Mouse (Mus musculus) fat pad, adult 2 months (tissue): ENCODE results near the gene Kcnk12.

ENCODE experiments used
- DNase-seq: peaks from one replicate; pipeline ENCODE4 v3.0.0-alpha.2; 2011; ENCODE audit warnings: low read depth, low spot score; ENCODE audit errors: extremely low read depth

Kcnk12 gene

DNA sequence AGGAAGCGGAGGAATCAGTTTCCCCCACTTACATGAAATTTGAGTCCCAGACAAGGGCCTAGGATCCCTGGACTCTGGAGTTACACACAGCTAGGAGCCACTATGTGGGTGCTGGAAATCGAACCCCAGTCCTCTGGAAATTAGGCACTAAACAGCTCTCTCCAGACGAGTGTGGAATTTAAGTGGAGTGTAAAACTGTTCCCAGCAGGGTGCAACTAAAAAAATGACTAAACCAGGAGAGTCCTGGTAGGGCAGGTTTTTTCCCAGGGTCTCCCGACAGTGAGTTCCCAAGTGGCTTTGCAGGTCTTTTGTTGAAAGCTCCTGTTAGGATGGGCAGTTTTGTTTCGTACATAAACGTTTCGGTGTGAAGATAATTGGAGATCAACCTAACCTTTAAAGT, 73.1 kb downstream of the Kcnk12 start:
- DNase-seq, result no peak

DNA sequence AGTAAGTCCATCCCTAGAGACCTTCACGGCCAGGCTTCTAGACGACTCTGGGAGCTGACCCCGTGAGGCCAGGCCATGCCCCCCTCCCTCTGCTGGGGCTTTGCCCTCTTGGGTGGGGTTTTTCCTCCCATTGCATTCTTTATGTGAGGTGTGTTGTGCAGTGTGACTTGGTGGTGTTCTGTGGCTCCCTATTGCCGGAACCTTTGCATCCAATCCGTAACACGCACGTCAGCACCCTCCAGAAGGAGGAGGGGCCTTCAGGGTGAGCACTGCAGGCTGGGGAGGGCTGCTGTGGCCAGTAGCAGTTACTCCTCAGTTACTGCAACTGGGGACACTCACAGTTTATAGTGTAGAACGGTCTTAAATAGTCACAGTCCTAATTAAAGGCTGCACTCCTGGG, 97.7 kb downstream of the Kcnk12 start:
- no peak for DNase-seq

DNA sequence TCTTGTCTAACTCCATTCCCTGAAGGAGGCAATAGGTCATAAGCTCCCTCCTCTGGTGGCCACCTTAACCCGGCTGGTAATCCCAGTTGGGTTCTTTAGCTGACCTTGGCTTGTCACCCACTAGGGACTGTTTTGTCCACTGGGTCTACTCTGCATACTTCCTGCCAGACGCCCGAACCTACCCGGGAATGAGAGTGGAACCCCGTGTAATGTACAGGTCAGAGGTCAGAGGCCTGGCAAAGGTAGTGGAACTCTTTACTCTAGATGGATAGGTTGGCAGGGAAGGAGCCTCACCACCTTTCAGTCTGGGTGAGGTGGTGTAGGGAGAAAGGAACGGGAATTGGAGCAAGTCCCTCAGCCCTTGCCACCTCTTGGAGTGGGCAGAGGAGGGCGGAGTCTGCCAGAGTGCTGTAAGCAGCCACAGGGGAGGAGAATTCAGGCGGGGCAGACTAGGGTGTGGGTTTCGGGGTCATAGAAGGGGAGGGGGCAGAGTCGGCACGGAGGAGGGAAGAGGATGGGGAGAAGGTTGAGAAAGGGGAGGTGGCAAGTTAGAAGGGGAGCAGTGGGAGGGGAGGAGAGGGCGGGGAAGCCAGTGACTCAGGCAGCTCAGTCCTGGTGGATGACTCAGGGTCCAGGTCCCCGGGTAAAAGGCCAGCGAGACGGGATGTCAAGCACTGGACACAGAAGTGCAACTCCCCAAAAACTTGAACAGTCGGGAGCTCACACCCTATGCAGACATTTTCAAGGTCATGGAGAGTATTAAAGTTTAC, 98.6 kb downstream of the Kcnk12 start:
- no peak for DNase-seq

DNA sequence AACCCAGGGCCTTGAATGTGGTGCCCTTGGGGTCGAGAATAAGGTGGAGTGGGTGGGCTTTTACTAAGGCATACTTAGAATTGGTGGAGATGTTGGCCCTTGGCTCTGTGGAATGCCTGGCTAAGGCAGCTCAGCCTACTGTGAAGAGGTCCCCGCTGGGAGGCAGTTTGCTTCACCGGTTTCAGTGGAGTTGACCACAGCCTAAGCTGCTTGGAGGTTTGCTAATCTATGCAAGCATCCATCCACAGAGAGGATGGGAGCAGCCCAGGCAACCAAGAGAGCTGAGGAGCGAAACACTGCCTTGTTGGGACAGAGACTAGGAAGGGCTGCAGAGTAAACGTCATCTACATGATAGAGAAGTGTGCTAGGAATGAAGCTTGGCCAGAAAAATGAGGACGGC, 101.0 kb downstream of the Kcnk12 start:
- DNase-seq, result no peak

DNA sequence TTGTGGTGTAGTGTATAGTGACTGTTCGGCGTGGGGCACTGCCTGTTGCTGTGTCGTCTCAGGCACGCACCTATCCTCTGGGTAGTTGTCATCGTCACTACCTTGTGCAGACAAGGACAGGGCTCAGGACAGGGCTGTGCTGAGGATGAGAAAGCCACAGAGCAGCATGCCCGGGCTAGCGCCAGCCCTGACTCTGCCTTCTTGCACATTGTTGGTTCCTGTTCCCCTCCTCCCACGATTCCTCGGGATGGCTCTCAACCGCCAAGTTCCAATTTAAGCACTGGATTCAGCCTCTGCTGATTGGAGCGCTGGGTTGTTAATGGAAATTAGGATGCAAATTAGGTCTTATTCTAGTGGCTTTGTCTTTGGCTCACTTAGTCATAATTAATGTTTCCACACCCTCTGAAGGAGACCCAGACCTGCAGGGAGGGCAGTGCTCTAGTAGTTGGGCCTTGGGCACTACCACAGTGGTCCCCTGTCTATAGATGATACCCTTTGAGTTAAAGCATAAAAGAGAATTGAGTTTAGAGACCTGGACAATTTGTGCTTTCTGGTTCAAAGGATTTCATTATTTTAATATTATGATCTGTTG, 101.8 kb downstream of the Kcnk12 start:
- DNase-seq, result no peak
